Mouse (Mus musculus) MN1 (cell line): ENCODE measurements at regions not wholly inside any gene's neighbourhood (a gene's known extent, or its start where the extent isn't known, plus 50 kb on each side); places are given as distances from the start of the nearest gene placed in this dataset.

Experiments
- DNase-seq: peaks from one replicate; pipeline ENCODE4 v3.0.0-alpha.2; 2016; ENCODE audit warnings: low spot score

GRCm38 (mm10) chrX:33416321-33416720 lies 103.1 kb downstream of the Btbd35f12 start:
- peak; percentile 3 for DNase-seq
